Mouse (Mus musculus): Measurements from ENCODE around the gene Stk25.

GRCm38 (mm10) chr1:93697317-93697716 is 38.9 kb upstream of the Stk25 start:
- no peak for TF ChIP-seq POLR2A (IDR thresholded peaks at IDR 0.05; ENCODE audit: borderline replicate concordance, low read depth, low read length)
- no peak for TF ChIP-seq CTCF (IDR thresholded peaks at IDR 0.05; ENCODE audit: low read depth, low read length)
